ENCODE assay signal across 8 mouse cellular contexts in the genomic region with DNA sequence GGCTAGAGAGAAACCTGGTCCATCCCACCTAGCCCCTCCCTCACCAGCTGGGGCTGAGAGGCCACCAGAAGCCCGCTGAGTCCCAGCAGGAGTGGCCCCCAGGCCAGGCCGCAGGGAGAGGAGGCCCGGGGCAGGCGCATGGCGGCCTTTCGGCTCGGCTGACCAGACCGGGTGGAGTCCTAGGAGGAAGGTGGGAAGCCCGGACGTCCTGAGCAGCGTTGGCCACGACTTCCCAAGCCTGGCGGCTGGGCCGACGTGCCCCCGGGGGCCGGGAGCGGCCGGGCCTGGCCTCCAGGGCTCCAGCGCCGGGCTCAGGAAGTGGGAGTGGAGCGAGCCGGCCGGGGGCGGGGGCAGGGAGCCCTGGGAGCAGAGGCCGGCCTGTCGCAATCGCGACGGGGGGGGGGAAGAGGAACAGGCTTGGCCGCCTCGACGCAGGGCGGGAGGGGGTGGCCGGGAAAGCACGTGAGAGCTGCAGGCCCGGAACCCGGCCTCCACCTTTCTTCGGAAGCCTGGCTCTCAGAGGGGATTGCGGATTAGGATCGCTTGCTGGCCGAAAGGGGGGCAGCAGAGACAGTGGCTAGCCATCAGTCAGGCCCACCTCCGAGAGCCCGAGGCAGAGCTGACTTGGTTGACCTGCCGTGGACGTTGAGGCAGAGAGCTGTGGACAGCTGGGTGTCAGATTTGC. TPM values are rescaled to one million over a fixed set of nuclear protein-coding genes. Genes with fewer than 3 reads are reported as not detected.
DNase-seq lines count a peak whose midpoint lies in the region; ATAC-seq lines count a peak whose summit lies in the region.

TSS of gene Ltbr (minus strand) at position 340 of the 685 bp plus-strand sequence.

- peak; percentile 90 for DNase-seq in adipocyte (ENCODE audit: low spot score)
- DNase-seq in cerebellum, postnatal 14 days = peak; percentile 48 to 66
- peak; percentile 75 to 83 for DNase-seq in gastrocnemius, adult 8-10 months (ENCODE audit: low spot score in 2 of 2)
- DNase-seq in limb, embryonic 10.5 days (ENCODE audit: low spot score) = peak; percentile 86
- peak; percentile 80 for DNase-seq in midbrain, embryonic 10.5 days (ENCODE audit: low spot score)
- peak; percentile 42 for DNase-seq in right cerebral cortex, postnatal 25 days
- no peak for DNase-seq in c-Kit-positive CD71-positive TER-119-positive erythroid progenitor cells, embryonic 14.5 days (ENCODE audit: low spot score)

- H3K4me1 ChIP-seq in hindbrain, embryonic 15.5 days (replicated peaks) = peaks cover 19% of the 10 kb centered on the region
- H3K4me1 ChIP-seq in limb, embryonic 10.5 days = peaks cover 45% of the 10 kb centered on the region
- H3K4me1 ChIP-seq in midbrain, embryonic 10.5 days = peaks cover 40% of the 10 kb centered on the region

- peak within 1 kb of the TSS; percentile 37 for H3K9ac ChIP-seq in hindbrain, embryonic 15.5 days

- 0 out of 2 replicates have a peak within 1 kb of the TSS, but pooled peaks have one; percentile 12 for H3K27ac ChIP-seq in hindbrain, embryonic 15.5 days (replicated peaks)
- peak within 1 kb of the TSS; percentile 93 for H3K27ac ChIP-seq in limb, embryonic 10.5 days
- H3K27ac ChIP-seq in midbrain, embryonic 10.5 days (replicated peaks) = peak within 1 kb of the TSS; percentile 93

- ATAC-seq in hindbrain, embryonic 15.5 days (ENCODE audit: low FRiP score, low read depth) = peak; percentile 80

- H3K4me2 ChIP-seq in hindbrain, embryonic 15.5 days = peak within 1 kb of the TSS; percentile 60

- no peaks in the 10 kb centered on the region for H3K36me3 ChIP-seq in hindbrain, embryonic 15.5 days
- H3K36me3 ChIP-seq in limb, embryonic 10.5 days = peaks cover 28% of the 10 kb centered on the region
- no peaks in the 10 kb centered on the region for H3K36me3 ChIP-seq in midbrain, embryonic 10.5 days

- H3K4me3 ChIP-seq in hindbrain, embryonic 15.5 days = peak within 1 kb of the TSS; percentile 36
- peak within 1 kb of the TSS; percentile 56 for H3K4me3 ChIP-seq in limb, embryonic 10.5 days
- peak within 1 kb of the TSS; percentile 59 for H3K4me3 ChIP-seq in midbrain, embryonic 10.5 days

- H3K9me3 ChIP-seq in hindbrain, embryonic 15.5 days = no peaks in the 10 kb centered on the region
- no peaks in the 10 kb centered on the region for H3K9me3 ChIP-seq in limb, embryonic 10.5 days (replicated peaks)
- H3K9me3 ChIP-seq in midbrain, embryonic 10.5 days (replicated peaks) = no peaks in the 10 kb centered on the region

- H3K27me3 ChIP-seq in hindbrain, embryonic 15.5 days = no peaks in the 10 kb centered on the region
- H3K27me3 ChIP-seq in limb, embryonic 10.5 days (ENCODE audit: low read depth, poor library complexity, severe bottlenecking) = peaks cover 7% of the 10 kb centered on the region; the same call in 1 of the 2 replicates
- H3K27me3 ChIP-seq in midbrain, embryonic 10.5 days (ENCODE audit: low read depth, poor library complexity, severe bottlenecking) = peaks cover 43% of the 10 kb centered on the region

- 2% methylated on average over 32 of the region's 46 CpGs for WGBS in hindbrain, embryonic 15.5 days
- WGBS in limb, embryonic 10.5 days = under 1% methylated on average over 46 of the region's 46 CpGs
- WGBS in midbrain, embryonic 10.5 days = 2% methylated on average over 46 of the region's 46 CpGs

RNA-seq across cellular contexts. Expression of gene Ltbr, which starts in this region (rescaled TPM):
- total RNA-seq in gastrocnemius, adult 8-10 months (2022) = 10 to 100 TPM; 14.7 to 19.7 (median 19.3) TPM
- 15.3 and 15.6 TPM in 2 replicates for polyA plus RNA-seq in hindbrain, embryonic 15.5 days (2015; fragmentation: Nextera tagmentation; extraction: Ambion mirVana)
- 34.3 and 41.5 TPM in 2 replicates for polyA plus RNA-seq in limb, embryonic 10.5 days (2016; fragmentation: Nextera tagmentation; extraction: Ambion mirVana)
- 21.2 and 23.5 TPM in 2 replicates for polyA plus RNA-seq in midbrain, embryonic 10.5 days (2016; fragmentation: Nextera tagmentation; extraction: Ambion mirVana)

Comparison
In these comparisons a context has a peak if more than half of its experiments do, and no peak if none do; other contexts are left out.
1. H3K27ac ChIP-seq: peak in every context shown above with its lines; median percentile 93 in limb, embryonic 10.5 days; 93 in midbrain, embryonic 10.5 days; 12 in hindbrain, embryonic 15.5 days.